Mouse (Mus musculus) CH12F3 (cell line): ENCODE data around the gene Nup107.
"Not testable (repeated sequence)": the region's sequence is repeated elsewhere in the genome, so short reads cannot be mapped to it uniquely, and the experiment has no call there.

Experiments
- in situ Hi-C: fragments of 300-500 bp; cut with MboI; formaldehyde crosslinking; loops from 2 replicates; pipeline ENCODE4 v1.14.3; 2020; ENCODE audit warnings: low sequenced_read_pairs

Nup107 gene

GRCm38 (mm10) chr10:117727518-117728110, 64.9 kb downstream of the Nup107 start:
- in situ Hi-C loops: loop anchor here (25.0 kb wide), 1 partner anchor 635 kb away; the partner anchor contains the start of gene Gm9049

DNA sequence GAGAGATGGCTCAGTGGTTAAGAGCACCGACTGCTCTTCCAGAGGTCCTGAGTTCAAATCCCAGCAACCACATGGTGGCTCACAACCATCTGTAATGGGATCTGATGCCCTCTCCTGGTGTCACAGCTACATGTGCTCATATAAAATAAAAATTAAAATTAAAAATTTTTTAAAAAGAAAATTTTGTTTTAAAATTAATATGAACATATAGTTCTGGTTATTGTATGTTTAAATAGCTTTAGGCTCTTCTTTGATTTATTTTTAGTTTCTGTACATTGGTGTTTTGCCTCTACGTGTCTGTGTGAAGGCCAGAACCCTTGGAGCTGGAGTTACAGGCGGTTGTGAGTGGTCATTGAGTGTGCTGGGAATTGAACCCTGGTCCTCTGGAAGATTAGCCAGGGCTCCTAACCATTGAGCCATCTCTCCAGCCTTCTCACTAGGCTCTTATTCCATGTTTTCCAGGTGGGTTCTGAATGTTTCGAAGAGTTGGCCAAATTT, 65.6 kb downstream of the Nup107 start:
- in situ Hi-C loops: loop anchor here (25.0 kb wide), 1 partner anchor 635 kb away; the partner anchor contains the start of gene Gm9049

GRCm38 (mm10) chr10:117726350-117726749, 66.2 kb downstream of the Nup107 start:
- in situ Hi-C loops: loop anchor here (25.0 kb wide), 1 partner anchor 636 kb away; the partner anchor contains the start of gene Gm9049

GRCm38 (mm10) chr10:117725671-117726070, 66.8 kb downstream of the Nup107 start:
- in situ Hi-C loops: loop anchor here (25.0 kb wide), 1 partner anchor 637 kb away; the partner anchor contains the start of gene Gm9049

- in situ Hi-C loops: loop anchor here (25.0 kb wide), 1 partner anchor 637 kb away; the partner anchor contains the start of gene Gm9049
Measured at GRCm38 (mm10) chr10:117724804-117725361, 67.6 kb downstream of the Nup107 start.

DNA sequence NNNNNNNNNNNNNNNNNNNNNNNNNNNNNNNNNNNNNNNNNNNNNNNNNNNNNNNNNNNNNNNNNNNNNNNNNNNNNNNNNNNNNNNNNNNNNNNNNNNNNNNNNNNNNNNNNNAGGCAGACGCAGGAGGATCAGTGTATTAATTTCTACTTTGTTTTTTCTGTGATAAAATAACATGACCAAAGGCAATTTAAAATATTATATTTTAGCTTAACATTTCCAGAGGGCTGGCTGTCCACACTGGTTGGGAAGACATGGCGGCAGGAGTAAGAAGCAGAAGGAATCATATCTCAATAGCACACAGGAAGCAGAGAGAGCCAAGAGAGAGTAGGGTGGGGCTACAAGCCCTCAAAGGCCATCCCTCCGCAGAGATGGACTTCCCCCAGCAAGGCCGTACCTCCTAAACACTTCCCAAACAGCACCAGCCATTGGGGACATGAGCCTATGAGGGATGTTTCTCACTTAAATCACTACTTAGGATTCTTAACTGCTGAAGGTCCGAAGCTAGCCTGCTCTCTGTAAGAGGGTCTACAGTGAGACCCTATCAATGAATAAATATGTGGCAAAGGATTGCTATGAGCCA, 68.3 kb downstream of the Nup107 start:
- in situ Hi-C loops: no loop called here

GRCm38 (mm10) chr10:117718161-117719119, 74.1 kb downstream of the Nup107 start:
- in situ Hi-C loops: no loop called here

- in situ Hi-C loops: no loop called here
Measured at GRCm38 (mm10) chr10:117717583-117717982, 74.9 kb downstream of the Nup107 start.

- in situ Hi-C loops: no loop called here
Measured at GRCm38 (mm10) chr10:117716686-117717085, 75.8 kb downstream of the Nup107 start.

- in situ Hi-C loops: not testable (repeated sequence)
Measured at GRCm38 (mm10) chr10:117715654-117716053, 76.9 kb downstream of the Nup107 start.

- in situ Hi-C loops: no loop called here
Measured at GRCm38 (mm10) chr10:117714928-117715500, 77.5 kb downstream of the Nup107 start.

DNA sequence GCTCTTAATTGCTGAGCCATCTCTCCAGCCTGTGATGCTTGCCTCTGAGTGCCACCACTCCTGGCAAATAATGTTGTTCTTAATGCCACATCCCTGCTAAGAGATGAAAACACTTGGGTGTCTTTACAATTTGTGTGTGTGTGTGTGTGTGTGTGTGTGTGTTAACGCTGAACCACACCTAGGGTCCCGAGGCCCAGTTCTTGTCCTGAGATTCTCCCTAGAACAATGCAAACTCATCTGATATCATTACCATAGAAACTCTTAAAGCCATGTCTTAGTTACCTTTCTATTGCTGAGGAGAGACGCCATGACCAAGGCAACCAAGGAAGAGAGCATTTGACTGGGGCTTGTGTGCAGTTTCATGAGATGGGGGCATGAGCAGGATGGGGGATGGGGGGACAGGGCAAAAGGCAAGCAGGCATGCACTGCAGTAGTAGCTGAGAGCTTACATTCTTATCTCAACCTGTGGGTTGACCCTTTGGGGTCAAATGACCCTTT, 78.4 kb downstream of the Nup107 start:
- in situ Hi-C loops: no loop called here

GRCm38 (mm10) chr10:117713466-117713865, 79.0 kb downstream of the Nup107 start:
- in situ Hi-C loops: no loop called here

DNA sequence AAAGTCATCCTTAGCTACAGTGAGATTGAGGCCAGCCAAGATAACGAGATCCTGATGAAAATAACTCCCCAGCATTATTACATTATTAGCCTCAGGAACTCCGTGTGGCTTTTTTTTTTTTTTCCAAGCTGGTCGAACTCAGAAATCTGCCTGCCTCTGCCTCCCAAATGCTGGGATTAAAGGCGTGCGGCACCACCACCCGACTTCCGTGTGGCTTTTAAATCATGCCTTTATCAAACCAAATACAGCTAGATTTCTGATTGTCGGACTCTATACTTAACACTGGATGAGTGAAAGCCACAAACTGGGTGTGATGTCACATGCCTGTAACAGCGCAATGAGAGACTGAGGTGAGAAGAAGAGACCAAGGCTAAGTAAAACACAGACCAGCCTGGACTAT, 79.6 kb downstream of the Nup107 start:
- in situ Hi-C loops: no loop called here

- in situ Hi-C loops: no loop called here
Measured at GRCm38 (mm10) chr10:117712191-117712754, 80.2 kb downstream of the Nup107 start.

GRCm38 (mm10) chr10:117711408-117711807, 81.1 kb downstream of the Nup107 start:
- in situ Hi-C loops: no loop called here

DNA sequence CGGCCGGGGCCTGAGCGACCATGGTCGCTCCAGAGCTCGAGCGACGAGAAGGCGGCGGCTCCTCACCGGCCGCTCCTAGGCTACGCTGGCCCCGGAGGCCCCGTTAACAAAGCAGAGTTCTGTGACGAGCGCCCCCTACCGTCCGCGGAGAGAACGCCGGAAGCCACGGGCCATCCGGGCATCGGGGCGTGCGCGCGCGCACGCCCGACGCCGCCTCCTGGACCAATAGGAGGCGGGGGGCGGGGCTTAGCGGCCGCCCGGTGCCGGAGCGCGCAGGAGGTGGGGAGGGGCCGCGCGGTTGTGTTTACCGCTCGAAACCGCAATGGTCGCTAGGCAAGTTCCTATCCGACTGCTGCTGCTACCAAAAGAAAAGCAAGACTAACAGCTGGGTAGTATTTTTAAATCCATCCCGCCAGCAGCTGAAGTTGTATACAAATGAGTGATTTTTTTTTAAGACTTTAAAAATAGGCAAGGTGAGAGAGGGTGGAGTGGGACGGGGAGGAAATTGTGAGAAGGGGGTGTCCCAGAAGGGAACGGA, 81.8 kb downstream of the Nup107 start, which contains the start of gene Mdm2:
TSS of gene Mdm2 (minus strand) at position 155 of the 538 bp plus-strand sequence.
- in situ Hi-C loops: no loop called here

DNA sequence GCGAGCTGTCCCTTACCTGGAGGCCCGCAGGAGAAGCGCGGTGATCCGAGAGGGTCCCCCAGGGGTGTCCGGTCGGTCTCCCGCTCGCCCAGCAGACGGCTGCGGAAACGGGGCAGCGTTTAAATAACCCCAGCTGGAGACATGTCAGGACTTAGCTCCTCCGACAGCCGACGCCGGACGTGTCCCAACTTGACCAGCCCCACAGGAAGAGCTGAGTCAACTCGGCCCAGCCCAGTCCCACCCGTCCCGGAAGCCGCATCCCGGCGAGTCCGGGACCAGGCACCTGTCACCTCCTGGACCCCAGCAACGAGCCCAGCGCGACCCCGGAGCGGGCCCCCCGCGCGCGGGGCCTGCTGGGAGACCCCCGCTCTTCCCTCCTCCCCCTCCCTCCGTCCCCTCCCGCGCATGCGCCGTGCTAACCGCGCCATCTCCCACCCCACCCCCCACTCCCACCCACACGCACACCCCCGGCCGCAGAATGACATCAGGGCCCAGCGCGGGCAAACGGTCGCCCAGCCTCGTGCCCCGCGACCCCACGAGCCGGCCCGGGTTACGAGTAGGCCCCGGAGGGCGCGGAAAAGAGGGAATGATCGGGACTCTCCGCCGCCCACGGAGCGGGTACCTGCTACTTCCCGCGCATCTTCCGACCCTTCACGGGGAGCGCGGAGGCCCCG, 82.4 kb downstream of the Nup107 start:
- in situ Hi-C loops: no loop called here

- in situ Hi-C loops: no loop called here
Measured at GRCm38 (mm10) chr10:117709326-117709830, 83.1 kb downstream of the Nup107 start.
